Mouse (Mus musculus): Measurements from ENCODE around the gene Nckap5. TPM values are rescaled to one million over a fixed set of nuclear protein-coding genes. Genes with fewer than 3 reads are reported as not detected.

Nckap5 gene
- total RNA-seq, 2 experiments from 2014 or later, result 5.6 to 7.2 TPM

DNA sequence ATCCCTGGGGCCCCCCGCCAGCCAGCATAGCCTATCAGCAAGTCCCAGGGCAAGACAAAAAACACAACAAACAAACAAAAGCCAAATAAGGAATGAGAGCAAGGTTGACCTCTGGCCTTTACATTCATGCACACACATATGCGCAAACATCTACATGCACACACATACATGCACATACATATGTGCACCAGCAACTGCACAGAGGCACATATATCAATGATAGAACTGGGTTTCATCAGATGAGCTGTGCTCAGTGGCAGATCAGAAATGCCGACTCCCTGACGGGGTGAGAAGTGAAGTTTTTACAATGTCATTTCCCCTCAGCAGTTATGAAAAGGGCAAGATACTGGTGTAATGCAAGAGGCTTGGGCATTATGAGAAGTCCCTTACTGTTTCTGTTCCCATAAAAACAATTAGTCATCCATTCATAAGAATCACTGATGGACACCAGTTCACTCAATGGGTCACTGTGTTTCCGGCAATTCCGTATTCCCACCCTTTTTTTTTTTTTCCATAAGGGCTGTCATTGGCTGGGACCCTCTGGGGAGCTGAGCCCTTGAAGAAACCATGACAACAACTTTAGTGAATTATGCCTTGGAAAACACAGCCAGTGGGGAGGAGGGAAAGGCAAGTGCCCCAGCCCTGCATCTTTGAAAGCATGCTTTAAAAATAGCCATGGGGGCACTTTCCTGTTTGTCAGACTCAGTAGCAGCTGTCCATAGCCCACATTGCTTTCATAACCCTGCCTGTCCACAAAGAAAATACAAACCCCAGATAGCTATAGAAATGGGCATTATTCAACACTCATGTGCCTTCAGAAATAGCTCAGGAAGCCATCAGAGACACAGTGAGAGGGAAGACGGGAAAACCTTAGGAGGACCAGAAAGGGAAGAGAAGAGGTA lies 170.2 kb downstream of the Nckap5 start:
- no peak for DNase-seq (ENCODE audit: low spot score in 2 of 2)
- intact Hi-C loops (cut with DNase I), result no loop called here

- DNase-seq (ENCODE audit: low spot score in 2 of 2), result no peak
- intact Hi-C loops (cut with DNase I), result no loop called here
These were observed 171.9 kb downstream of the Nckap5 start for GRCm38 (mm10) chr1:126658731-126659130.

DNA sequence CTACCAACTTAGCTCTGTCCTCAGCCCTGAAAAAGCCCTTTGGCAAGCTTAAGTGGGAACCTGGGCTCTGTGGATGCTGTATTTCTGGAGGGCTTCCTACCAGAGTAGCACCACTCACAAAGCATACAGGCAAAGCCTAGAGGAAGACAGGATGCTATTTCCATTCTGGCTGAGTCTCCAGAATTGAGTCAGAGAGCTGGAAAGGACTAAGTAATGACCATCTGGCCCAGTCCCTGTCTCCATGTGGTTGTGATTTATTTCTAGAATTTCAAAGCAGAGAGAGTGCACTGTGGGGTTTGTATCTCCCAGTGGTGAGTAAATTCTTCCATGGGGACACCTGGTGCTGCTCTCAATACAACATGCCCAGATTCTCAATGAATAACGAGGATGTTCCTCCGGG lies 174.4 kb downstream of the Nckap5 start:
- intact Hi-C loops (cut with DNase I), result no loop called here
- peak; percentile 52 to 96 for DNase-seq (ENCODE audit: low spot score in 2 of 2)

GRCm38 (mm10) chr1:126652085-126652484 lies 178.5 kb downstream of the Nckap5 start:
- intact Hi-C loops (cut with DNase I), result no loop called here
- no peak for DNase-seq (ENCODE audit: low spot score in 2 of 2)

- intact Hi-C loops (cut with DNase I), result no loop called here
- DNase-seq (ENCODE audit: low spot score in 2 of 2), result no peak
These were observed 179.8 kb downstream of the Nckap5 start for GRCm38 (mm10) chr1:126650806-126651205.

GRCm38 (mm10) chr1:126642751-126643150 lies 187.8 kb downstream of the Nckap5 start:
- intact Hi-C loops (cut with DNase I), result no loop called here
- DNase-seq (ENCODE audit: low spot score in 2 of 2), result no peak

GRCm38 (mm10) chr1:126639463-126639862 lies 191.1 kb downstream of the Nckap5 start:
- intact Hi-C loops (cut with DNase I), result no loop called here
- no peak for DNase-seq (ENCODE audit: low spot score in 2 of 2)

DNA sequence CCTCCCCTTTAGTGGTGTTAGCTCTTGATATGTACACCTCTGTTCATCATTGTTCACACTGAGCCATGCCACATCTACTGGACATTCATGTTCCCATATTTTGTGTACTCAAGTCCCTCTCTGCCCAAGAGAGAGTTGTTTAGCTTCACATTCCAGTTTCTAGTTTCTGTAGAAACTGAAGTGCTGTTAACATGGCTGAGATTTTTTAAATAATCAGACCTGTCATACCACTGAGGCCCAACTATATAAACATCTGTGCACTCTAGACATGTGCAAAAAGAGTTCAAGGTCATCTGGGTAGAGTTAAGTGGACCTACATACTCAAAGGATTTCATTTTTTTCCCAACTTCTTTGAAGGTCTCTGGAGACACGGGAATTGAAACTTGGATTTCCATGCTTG lies 193.1 kb downstream of the Nckap5 start:
- DNase-seq (ENCODE audit: low spot score in 2 of 2), result no peak
- intact Hi-C loops (cut with DNase I), result no loop called here

GRCm38 (mm10) chr1:126626206-126626605 lies 204.4 kb downstream of the Nckap5 start:
- no peak for DNase-seq (ENCODE audit: low spot score in 2 of 2)
- intact Hi-C loops (cut with DNase I), result no loop called here

DNA sequence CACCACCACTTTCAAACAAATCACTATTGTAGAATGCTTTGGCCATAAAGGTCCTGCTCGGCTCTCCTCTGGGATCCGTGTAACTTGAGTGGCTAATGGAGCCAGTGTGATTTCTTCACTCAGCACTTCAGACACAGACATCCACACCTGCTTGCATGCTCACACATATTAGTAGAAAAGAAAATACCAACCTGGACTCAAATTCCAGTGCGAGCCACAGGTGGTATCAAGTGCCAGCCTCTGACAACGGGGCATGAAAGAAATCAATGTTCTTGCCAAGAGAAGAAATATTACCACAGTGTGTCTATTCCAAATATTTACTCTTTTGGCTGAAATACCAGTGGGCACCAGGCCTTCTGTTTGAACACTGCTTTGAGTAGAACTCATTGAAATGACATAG lies 208.6 kb downstream of the Nckap5 start:
- no peak for DNase-seq (ENCODE audit: low spot score in 2 of 2)
- intact Hi-C loops (cut with DNase I), result no loop called here

GRCm38 (mm10) chr1:126617464-126618041 lies 213.0 kb downstream of the Nckap5 start:
- DNase-seq (ENCODE audit: low spot score in 2 of 2), result no peak
- intact Hi-C loops (cut with DNase I), result no loop called here

- intact Hi-C loops (cut with DNase I), result no loop called here
- no peak for DNase-seq (ENCODE audit: low spot score in 2 of 2)
These were observed 213.6 kb downstream of the Nckap5 start for GRCm38 (mm10) chr1:126616964-126617363.

- no peak for DNase-seq (ENCODE audit: low spot score in 2 of 2)
- intact Hi-C loops (cut with DNase I), result no loop called here
These were observed 217.7 kb downstream of the Nckap5 start for GRCm38 (mm10) chr1:126612916-126613315.

- DNase-seq (ENCODE audit: low spot score in 2 of 2), result no peak
- intact Hi-C loops (cut with DNase I), result no loop called here
These were observed 222.0 kb downstream of the Nckap5 start for GRCm38 (mm10) chr1:126608586-126608985.

DNA sequence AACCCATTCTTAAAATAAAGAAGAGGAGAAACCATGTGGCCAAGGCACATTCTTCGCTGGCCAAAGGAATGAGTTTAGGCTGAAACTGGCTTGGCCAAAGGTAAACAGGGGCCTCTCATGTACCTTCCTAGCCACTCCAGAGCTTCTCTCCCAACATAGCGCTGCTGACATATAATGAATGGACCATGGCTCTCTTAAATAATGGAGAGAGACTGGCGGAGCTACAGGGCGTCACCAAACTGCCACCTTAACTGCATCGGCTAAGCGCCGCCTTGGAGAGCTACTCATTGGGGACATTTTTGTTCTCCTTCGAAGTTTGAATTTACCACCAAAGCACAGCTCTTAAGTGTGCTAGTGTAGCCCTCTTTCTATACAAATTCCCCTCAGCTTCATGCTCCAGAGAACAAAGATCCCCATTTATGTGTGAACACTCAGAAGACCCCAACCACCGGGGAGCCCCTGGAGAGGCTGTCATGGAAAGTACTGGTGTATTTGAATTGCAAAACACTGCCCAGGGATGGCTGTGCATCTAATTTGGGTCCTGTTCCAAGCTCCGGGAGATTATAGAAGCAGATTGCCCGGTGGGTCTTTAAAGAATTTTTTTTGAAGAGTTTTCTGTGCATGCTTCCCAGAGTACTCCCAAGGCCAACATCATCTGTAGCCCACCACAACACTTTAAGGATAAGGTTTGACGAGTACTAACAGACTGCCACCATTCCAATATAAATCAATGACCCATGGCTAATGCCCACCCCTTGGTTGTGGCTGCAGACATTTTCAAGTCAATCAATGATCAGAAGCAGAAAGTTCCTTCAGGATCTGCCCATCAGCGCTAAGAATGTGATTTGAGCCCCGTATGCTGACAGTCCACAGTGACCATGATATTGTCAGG lies 224.2 kb downstream of the Nckap5 start:
- intact Hi-C loops (cut with DNase I), result no loop called here
- DNase-seq (ENCODE audit: low spot score in 2 of 2), result no peak

GRCm38 (mm10) chr1:126604551-126604950 lies 226.0 kb downstream of the Nckap5 start:
- DNase-seq (ENCODE audit: low spot score in 2 of 2), result no peak
- intact Hi-C loops (cut with DNase I), result no loop called here

DNA sequence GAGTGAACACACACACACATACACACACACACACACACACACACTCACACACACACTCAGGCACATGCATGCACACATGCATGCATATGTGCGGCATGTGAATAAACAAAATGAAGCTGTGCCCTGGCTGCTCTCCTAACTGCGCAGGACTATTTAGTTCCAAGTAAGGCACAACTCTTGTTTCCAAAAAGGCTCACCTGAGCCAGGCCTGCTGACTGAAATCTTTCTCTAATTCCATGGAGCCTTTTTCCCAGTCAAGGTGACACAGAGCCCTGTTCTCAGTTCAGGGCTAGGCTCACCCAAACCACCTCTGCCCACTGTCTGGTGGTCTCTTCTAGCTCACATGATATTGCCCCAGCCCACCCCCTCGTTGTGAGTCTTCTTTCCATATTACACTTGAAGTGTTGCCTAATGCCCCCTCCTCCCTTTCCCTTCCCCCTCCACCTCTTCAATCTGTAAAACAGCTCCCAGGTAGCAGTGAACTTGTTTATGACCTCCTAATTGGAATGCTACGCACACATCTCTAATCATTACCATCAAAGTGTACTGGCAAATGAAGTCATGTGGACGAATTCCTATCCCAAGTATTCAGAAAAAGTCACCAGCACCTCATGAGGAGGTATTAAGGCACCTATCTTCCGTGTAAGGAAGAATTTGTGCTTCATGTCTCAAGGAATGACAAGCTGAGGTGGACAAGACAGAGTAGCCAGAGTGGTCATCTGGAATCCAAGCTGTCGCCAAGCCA lies 226.7 kb downstream of the Nckap5 start:
- intact Hi-C loops (cut with DNase I), result no loop called here
- DNase-seq (ENCODE audit: low spot score in 2 of 2), result no peak

- no peak for DNase-seq (ENCODE audit: low spot score in 2 of 2)
- intact Hi-C loops (cut with DNase I), result no loop called here
These were observed 230.0 kb downstream of the Nckap5 start for GRCm38 (mm10) chr1:126600596-126600995.

DNA sequence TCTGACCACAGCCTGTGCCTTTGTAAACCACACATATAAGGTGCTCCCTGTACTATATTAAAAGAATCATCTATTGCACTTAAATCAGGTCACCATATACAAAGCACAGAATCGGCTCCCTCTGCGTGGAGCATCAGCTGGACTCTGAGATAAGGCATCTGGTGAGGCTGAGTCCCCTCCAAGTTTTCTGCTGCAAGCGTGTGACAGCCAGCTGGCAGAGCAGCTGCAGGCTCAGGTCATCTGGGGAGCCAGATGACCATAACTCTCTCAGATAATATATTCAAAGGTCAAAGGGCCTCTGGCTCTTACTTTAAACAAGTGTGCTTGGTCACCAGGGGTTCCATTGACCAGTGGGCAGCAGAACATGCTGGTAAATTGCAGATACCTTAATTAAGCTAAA lies 233.2 kb downstream of the Nckap5 start:
- no peak for DNase-seq (ENCODE audit: low spot score in 2 of 2)
- intact Hi-C loops (cut with DNase I), result no loop called here

GRCm38 (mm10) chr1:126594796-126595195 lies 235.8 kb downstream of the Nckap5 start:
- intact Hi-C loops (cut with DNase I), result no loop called here
- no peak for DNase-seq (ENCODE audit: low spot score in 2 of 2)

All from left cerebral cortex, postnatal 25 days (tissue).